Mouse (Mus musculus) G1E-ER4 (cell line): Measurements from ENCODE around the gene Utf1. TPM values are rescaled to one million over a fixed set of nuclear protein-coding genes. Genes with fewer than 3 reads are reported as not detected.

Experiments
- GATA1 ChIP-seq: IDR thresholded peaks from one replicate; pipeline ENCODE4 v1.8.0; 2012; ENCODE audit warnings: low read length, inconsistent platforms
- polyA plus RNA-seq: library from polyadenylated mRNA; stranded (reverse); fragments of >175 nt; gene quantifications from 2 replicates; pipeline ENCODE4 v1.2.3, GENCODE M21; 2012

Utf1 gene
- polyA plus RNA-seq, 1 experiment, result not detected

DNA sequence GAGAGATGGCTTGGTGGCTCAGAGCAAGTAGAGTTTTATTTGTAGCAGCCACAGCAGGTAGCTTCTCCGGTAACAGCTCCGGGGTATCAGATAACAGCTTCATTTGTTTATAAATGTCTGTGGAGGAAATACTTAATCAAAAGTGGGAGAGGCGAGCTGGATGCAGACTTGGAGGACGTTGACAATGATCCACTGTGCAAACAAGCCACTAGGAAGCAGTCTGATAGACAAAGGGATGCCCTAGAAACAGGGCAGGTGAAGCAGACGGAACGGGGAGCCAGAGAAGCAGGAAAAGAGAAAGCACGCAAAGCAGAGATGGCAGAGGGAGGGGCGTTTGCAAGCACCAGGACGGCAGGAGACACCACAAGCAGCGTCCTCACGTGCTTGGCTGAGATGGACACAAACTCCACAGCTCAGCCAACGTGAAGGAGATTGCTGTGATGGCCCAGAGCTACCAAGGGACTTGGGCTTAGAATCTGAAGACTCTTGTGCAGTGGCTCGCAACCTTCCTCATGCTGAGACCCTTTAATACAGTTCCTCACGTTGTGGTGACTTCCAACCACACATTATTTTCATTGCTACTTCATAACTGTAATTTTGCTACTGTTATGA, 27.8 kb upstream of the Utf1 start:
- no peak for TF ChIP-seq GATA1

DNA sequence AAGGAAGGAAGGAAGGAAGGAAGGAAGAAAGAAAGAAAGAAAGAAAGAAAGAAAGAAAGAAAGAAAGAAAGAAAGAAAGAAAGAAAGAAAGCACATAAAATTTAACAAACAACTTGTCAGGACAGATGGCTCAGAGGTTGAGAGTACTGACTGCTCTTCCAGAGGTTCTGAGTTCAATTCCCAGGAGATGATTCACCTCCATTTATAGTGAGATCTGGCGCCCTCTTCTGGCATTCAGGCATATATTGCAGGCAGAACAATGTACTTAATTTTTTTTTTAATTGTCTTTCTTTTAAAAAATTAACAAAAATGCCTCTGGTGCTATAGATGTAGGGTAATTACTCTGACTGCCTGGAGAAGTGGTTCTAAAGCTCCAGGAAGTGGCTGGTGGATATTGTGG, 27.2 kb upstream of the Utf1 start:
- no peak for TF ChIP-seq GATA1

DNA sequence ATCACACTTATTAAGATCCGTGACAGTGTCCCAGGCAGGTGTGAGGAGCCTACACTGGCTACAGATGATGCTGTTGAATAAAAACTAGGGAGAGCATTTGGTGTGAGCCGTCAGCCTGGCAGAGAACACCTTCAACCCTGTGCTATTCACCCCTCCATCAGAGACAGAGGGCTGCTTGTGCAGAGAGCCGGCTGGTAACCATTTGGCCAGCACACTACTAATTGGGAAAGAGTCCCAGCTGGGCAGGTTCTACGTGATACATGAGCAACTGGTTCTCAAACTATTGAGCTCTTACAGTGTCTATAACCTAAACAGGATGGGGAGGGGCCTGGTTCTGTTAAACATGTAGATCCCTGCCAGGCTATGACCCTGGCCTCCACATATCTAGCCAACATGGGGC, 25.3 kb upstream of the Utf1 start:
- TF ChIP-seq GATA1, result no peak

DNA sequence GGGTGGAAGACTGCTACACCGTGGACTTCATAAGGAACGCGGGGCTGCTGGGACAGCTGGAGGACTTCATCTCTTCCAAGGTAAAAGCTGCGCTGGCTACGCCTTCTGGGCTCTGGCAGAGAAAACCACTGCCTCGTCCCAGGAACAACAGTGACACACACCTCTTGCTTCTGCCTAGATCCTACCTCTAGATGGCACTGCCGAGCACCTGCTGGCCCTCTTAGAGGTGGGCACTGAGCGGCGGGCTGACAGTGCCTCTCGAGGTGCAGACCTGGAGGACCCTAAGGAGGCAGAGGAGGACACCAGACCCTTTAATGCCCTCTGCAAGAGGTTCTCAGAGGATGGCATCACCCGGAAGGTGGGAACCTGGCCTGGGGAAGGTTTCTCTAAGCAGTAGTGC, 12.9 kb upstream of the Utf1 start:
- TF ChIP-seq GATA1, result no peak

DNA sequence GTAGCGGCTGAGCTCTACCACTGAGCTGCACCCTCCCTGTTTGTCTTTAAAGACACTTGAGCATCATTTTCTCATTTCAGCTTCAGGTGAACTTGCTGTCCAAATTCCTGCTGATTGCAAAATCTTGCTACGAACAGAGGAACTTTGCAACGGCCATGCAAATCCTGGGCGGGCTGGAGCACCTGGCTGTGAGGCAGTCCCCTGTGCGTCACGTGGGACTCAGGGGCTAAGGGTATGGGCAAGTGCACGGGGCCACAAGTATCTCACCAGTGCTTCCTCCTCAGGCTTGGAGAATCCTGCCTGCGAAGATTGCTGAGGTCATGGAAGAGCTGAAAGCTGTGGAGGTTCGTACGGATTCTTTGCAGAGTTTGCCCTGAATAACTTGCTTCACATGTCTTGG, 6.9 kb upstream of the Utf1 start:
- no peak for TF ChIP-seq GATA1

DNA sequence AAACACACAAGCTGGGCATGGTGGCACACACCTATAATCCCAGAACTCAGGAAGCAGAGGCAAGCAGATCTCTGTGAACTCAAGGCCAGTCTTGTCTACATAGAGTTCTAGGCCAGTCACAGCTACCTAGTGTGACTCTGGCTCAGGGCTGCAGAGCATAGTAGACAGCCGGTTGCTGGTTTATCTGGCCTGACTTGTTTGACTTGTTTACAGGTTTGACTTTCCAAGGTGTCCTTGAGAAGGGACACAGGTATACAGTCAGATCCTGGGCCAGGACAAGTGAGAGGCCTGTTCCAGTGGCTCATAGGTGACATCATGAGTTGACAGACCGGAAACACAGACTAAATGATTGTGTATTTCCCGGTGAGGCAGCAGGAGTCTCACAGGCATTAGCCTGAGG, 6.5 kb upstream of the Utf1 start:
- TF ChIP-seq GATA1, result no peak

DNA sequence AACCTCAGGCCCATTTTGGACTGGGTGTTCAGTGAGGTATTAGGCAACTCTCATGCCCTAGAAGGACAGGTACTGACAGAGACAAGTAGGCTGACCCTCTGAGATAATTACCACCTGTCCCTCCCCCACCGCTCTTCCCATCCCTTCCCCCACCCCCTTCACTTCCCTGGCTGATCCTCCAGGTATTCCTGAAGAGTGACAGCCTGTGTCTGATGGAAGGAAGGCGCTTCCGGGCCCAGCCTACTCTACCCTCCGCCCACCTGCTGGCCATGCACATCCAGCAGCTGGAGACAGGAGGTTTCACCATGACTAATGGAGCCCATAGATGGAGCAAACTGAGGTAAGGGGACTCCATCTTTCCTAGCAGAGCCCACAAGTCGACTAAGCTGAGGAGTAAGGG, 5.8 kb upstream of the Utf1 start:
- no peak for TF ChIP-seq GATA1

DNA sequence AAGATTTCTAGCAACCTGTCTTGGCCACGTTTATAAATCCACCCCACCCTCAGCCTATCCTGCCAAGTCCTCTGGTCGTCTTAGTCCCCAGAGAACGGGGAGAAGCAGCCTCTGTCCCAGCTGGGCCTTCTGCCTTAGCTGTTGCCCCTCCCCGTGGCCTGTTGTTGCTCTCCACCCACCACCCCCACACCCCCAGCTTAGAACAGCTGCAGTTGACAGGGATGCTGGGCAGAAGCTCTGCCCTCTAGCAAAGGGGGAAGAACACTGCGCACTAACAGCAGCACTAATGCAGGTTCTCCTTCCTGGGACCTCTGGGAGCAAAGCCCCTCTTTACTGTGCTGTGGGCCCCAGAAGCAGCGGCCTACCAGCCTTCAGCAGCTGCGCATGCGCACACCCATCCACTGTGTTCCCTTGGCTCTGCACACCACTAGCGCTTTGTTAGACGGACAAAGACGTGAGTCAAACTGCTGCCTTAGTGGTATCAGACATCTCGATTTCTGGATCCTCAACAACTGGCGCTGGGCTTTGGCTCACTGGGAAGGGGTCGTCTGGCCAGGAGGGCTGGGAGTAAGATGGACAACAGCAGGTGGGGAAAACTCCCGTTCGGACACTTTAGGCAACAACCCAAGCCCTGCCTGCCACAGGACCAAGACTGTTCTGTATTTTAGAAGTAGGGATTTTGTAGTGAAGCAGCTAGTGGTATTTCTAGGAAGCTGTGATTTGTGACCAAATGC, 2.9 kb upstream of the Utf1 start:
- TF ChIP-seq GATA1, result no peak

DNA sequence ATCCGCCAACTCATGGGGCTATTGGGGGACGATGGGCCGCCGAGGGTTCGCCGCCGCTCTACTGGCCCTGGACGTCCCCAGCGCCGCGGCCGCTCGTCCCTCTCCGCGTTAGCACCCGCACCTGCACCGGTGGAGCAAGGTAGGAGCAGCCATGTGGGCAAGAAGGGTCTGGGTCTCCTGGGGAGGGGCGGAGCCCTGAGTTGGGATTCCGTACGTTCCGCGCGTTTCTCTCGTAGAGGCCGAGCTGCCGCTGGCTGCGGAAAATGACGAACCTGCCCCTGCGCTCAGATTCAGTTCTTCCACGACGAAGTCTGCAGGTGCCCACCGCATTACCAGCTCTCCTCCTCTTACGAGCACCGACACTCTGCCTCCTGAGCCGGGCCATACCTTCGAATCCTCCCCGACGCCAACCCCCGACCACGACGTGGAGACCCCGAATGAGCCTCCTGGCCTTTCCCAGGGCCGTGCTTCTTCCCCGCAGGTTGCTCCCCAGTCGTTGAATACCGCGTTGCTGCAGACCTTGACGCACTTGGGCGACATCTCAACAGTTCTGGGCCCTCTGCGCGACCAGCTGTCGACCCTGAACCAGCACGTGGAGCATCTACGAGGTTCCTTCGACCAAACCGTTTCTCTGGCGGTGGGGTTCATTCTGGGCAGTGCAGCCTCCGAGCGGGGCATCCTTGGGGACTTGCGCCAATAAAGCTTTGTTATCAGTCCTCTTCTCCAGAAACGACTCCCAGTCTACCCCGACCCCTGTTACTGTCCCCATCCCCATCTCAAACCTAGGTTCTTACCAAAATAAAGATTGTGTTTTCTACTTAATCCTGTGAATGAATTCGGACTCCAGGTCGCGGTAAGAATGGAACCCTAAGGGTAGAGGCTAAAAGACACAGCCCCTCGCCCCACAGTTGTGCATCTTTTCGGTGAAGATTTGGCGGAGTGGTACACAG, 977 bp downstream of the Utf1 start:
- no peak for TF ChIP-seq GATA1

DNA sequence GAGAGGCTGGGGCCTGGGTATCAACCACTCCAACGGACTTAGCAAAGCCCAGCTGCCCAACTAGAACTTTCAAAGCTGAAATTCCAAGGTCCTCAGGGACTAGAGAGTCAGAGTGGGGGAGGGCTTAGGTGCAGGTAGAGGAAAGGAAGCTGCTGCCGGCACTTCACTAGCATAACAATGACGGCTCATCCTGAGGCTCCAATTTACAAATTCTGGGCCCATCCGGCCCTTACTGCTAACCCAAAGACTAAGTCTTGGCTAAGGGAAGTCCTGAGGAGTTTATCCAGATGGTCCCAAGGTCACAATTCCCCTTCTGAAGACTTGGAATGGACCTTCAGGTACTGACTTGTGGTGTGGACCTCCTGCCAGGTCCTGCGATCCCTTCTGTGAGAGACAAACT, 1.9 kb downstream of the Utf1 start:
- TF ChIP-seq GATA1, result no peak

DNA sequence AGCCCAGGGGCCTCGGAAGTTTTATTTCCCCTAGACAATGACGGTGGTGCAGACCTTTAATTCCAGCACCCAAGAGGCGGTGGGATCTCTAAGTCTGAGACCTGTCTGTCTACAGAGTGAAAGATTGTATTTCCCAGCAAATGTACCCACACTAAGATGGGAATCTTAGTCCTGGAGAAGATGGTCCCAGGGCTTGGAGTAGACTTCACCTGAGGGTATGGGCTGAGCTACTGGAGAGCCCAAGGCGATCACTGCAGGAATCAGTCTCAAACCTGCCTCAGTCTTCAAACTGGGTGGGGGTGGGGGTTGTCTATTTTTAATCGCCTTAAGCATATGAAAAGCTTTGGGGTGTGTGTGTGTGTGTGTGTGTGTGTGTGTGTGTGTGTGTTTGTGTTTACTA, 2.4 kb downstream of the Utf1 start:
- TF ChIP-seq GATA1, result no peak

DNA sequence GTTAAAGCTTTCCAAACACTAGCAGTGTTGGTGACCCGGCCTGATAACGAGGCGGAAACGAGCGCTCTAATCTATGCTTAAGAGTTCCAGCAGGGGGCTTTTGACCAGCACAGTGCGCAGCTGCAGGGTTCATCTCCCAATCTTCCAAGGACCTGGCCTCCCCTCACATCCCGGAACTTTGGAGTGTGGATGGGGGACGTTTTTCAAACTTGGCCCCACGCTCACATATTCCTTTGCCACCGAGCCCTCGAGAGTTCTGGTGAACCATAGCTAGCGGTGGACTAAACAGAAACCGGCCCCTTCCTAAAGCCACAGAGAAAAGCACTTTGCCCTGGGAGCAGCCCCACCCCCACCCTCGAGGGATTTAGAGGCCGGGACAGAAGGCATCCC, 6.3 kb downstream of the Utf1 start:
- no peak for TF ChIP-seq GATA1

DNA sequence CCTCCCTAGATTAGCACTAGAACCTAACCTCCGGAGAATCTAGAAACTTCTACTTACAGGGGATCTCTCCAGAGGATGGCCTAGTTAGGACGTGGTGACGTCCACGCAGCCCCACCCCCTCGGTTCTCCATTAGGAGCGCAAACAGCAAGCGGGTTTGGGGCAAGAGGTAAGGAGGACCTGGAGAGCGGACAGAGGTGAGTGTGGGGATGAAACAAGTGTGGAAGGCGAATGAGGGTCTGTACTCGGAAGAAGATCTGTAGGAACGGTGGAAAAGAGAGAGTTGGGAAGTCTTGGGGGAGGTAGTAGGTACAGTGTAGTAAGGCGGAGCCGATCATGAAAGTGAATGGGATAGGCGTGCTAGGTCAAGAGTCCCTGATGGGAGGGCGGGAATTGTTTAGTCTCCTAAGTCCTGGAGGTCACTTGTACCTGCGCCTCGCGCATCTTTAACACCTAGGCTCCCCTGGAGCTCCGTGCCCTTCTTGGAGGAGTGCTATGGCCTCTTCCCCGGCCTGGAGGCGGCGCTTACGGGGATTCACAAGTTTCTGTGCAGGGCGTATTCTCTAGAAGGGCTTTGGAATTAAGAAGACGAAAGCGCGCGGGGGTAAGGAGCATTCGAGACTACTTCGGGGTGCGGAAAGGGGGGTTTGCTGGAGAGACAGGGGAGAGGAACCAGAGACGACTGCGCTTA, 6.8 kb downstream of the Utf1 start:
- TF ChIP-seq GATA1, result no peak

DNA sequence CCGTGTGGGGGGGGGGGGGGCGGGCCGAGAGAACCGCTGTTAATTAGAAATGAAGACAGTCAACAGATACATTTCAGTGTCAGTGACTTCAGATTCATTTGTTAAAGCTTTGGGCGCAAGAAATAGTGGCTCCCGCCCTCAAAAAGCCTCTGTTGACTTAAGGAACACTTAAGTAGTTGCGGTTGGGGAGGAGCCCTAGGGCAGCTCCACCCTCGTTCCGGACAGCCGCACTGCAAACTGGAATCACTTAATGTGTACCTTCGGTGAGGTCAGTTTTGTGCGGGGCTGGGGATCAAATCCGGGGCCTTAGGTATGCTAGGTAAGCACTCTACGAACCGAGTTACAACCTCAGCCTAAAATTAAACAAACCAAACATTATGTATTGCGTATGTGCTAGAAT, 7.5 kb downstream of the Utf1 start:
- TF ChIP-seq GATA1, result no peak

DNA sequence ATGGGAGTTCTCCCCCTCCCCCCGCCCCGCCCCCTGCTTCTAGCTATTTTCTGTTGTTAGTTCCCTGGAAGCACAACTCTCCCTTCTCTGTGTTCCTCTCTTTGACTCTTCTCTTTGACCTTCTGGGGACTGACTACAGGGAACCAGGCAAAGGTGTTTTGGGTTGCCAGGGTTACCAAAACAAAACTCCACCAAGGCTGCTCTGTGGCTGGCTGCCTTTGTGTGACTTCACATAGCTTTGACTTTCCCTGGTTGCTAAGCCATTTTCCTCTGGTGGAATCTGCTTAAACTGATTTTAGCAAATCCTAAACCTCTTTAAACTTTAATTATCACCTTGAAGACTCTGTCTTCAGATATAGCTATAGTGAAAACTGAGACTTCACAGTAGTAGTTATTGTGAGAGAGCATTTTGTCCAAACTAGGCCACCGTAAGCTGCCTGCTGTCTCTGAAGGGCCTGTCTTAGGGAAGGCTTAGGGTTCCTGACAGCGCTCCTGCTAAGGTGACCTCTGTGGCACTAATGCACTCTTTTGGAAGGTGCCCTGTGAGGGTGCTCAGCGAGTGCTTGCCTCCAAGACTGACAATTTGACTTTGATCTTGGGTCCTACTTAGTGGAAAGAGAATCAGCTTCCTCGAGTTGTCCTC, 8.5 kb downstream of the Utf1 start:
- TF ChIP-seq GATA1, result no peak
